Comparison of ENCODE assay signal across 25 mouse cellular contexts in the genomic region with DNA sequence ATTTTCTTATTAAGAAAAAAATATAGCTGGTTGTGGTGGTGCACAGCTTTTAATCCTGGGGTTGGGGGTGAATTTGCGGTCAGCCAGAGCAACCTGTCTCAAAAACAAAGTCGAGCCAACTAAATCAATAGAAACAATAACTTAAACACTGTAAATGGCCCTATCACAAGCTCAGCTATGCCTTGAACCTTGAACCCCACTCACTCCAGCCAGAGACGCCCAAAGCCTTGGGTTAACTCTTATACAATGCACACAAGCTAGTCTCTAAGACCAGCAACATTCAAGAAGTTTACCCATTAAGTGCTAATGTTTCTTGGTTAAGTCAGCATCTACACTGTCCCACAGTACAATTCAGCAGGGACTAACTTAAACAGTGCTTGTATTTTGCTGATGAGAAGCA. TPM values are rescaled to one million over a fixed set of nuclear protein-coding genes. Genes with fewer than 3 reads are reported as not detected.
DNase-seq lines count a peak whose midpoint lies in the region; ATAC-seq and TF ChIP-seq lines count a peak whose summit lies in the region.
"Had no signal": no experiment of that assay in that cellular context is flagged by ENCODE, and none has a peak within 500 bp of the region (broad histone marks: within the 10 kb centered on the region; RNA-seq: fewer than 3 reads in every experiment).

No protein-coding gene starts in this region.

- 0 out of 2 replicates have a peak overlapping the region, but pooled peaks have one; percentile 36 for H3K27ac ChIP-seq in intestine, embryonic 15.5 days
- H3K27ac ChIP-seq in intestine, postnatal 0 days (ENCODE audit: low read depth, low read length): peak overlapping the region; percentile 52; the same call in 1 of the 2 replicates
- H3K27ac ChIP-seq in stomach, embryonic 15.5 days: peak overlapping the region; percentile 16; the same call in 1 of the 2 replicates
- peak overlapping the region; percentile 61 for H3K27ac ChIP-seq in stomach, postnatal 0 days (replicated peaks)
- H3K27ac ChIP-seq in heart, embryonic 12.5 days (ENCODE audit: poor library complexity, severe bottlenecking): no peak overlapping the region
- H3K27ac ChIP-seq in hindbrain, embryonic 12.5 days: no peak overlapping the region
- H3K27ac ChIP-seq: embryonic facial prominence, embryonic 10.5 days; embryonic facial prominence, embryonic 12.5 days; forebrain, embryonic 13.5 days; forebrain, embryonic 15.5 days had no signal

- 0 out of 2 replicates have a peak overlapping the region, but pooled peaks have one; percentile 1 for H3K4me2 ChIP-seq in intestine, embryonic 15.5 days (replicated peaks)
- no peak overlapping the region; the same call in 1 of the 2 replicates for H3K4me2 ChIP-seq in intestine, postnatal 0 days (replicated peaks; ENCODE audit: low read depth)
- H3K4me2 ChIP-seq in stomach, embryonic 15.5 days: no peak overlapping the region
- no peak overlapping the region for H3K4me2 ChIP-seq in stomach, postnatal 0 days (replicated peaks; ENCODE audit: low read depth)
- H3K4me2 ChIP-seq in heart, embryonic 12.5 days: no peak overlapping the region
- H3K4me2 ChIP-seq in hindbrain, embryonic 12.5 days (replicated peaks): no peak overlapping the region
- H3K4me2 ChIP-seq: embryonic facial prominence, embryonic 12.5 days; forebrain, embryonic 13.5 days; forebrain, embryonic 15.5 days had no signal

- H3K9ac ChIP-seq in intestine, embryonic 15.5 days: no peak overlapping the region
- H3K9ac ChIP-seq in intestine, postnatal 0 days (ENCODE audit: low read depth, low read length): 0 out of 2 replicates have a peak overlapping the region, but pooled peaks have one; percentile 17
- H3K9ac ChIP-seq in stomach, embryonic 15.5 days: no peak overlapping the region
- H3K9ac ChIP-seq in stomach, postnatal 0 days (ENCODE audit: low read length): no peak overlapping the region
- no peak overlapping the region for H3K9ac ChIP-seq in heart, embryonic 12.5 days
- no peak overlapping the region for H3K9ac ChIP-seq in hindbrain, embryonic 12.5 days
- H3K9ac ChIP-seq: embryonic facial prominence, embryonic 12.5 days; forebrain, embryonic 13.5 days; forebrain, embryonic 15.5 days had no signal

- H3K9me3 ChIP-seq in intestine, embryonic 15.5 days: no peaks in the 10 kb centered on the region
- H3K9me3 ChIP-seq in intestine, postnatal 0 days (ENCODE audit: control insufficient read depth): no peaks in the 10 kb centered on the region
- H3K9me3 ChIP-seq in stomach, embryonic 15.5 days: no peaks in the 10 kb centered on the region
- no peaks in the 10 kb centered on the region for H3K9me3 ChIP-seq in stomach, postnatal 0 days (ENCODE audit: control insufficient read depth, low read length)
- no peaks in the 10 kb centered on the region for H3K9me3 ChIP-seq in heart, embryonic 12.5 days (replicated peaks)
- no peaks in the 10 kb centered on the region for H3K9me3 ChIP-seq in hindbrain, embryonic 12.5 days (replicated peaks)
- H3K9me3 ChIP-seq: embryonic facial prominence, embryonic 10.5 days; embryonic facial prominence, embryonic 12.5 days; forebrain, embryonic 13.5 days; forebrain, embryonic 15.5 days; G1E had no signal

- 47% methylated on average over 3 of the region's 3 CpGs for WGBS in intestine, embryonic 15.5 days
- WGBS in intestine, postnatal 0 days: 32% methylated on average over 3 of the region's 3 CpGs
- WGBS in stomach, embryonic 15.5 days: 62% methylated on average over 3 of the region's 3 CpGs
- WGBS in stomach, postnatal 0 days: 63% methylated on average over 3 of the region's 3 CpGs
- WGBS in heart, embryonic 12.5 days: 80% methylated on average over 3 of the region's 3 CpGs
- 83% methylated on average over 3 of the region's 3 CpGs for WGBS in hindbrain, embryonic 12.5 days

- no peak for TF ChIP-seq CTCF in intestine, postnatal 0 days (IDR thresholded peaks at IDR 0.05; ENCODE audit: low read depth)
- TF ChIP-seq CTCF in stomach, postnatal 0 days (IDR thresholded peaks at IDR 0.05; ENCODE audit: low read depth): no peak

- no peaks in the 10 kb centered on the region for H3K27me3 ChIP-seq in intestine, embryonic 15.5 days (replicated peaks)
- H3K27me3 ChIP-seq in intestine, postnatal 0 days (replicated peaks; ENCODE audit: control insufficient read depth, insufficient read depth, low read length): no peaks in the 10 kb centered on the region
- no peaks in the 10 kb centered on the region for H3K27me3 ChIP-seq in stomach, embryonic 15.5 days (replicated peaks)
- H3K27me3 ChIP-seq in stomach, postnatal 0 days (ENCODE audit: control insufficient read depth, insufficient read depth, low read length): no peaks in the 10 kb centered on the region
- H3K27me3 ChIP-seq in heart, embryonic 12.5 days (replicated peaks): no peaks in the 10 kb centered on the region
- H3K27me3 ChIP-seq in hindbrain, embryonic 12.5 days: no peaks in the 10 kb centered on the region
- H3K27me3 ChIP-seq: CH12.LX; embryonic facial prominence, embryonic 12.5 days; forebrain, embryonic 13.5 days; forebrain, embryonic 15.5 days; Patski had no signal

- ATAC-seq in intestine, embryonic 15.5 days: peak; percentile 71
- ATAC-seq in intestine, postnatal 0 days: peak; percentile 77
- no peak for ATAC-seq in stomach, embryonic 15.5 days (ENCODE audit: insufficient read depth, low FRiP score, low read depth)
- ATAC-seq in stomach, postnatal 0 days (ENCODE audit: low FRiP score, low TSS enrichment): peak; percentile 58; the same call in 1 of the 2 replicates
- no peak for ATAC-seq in heart, embryonic 12.5 days (ENCODE audit: insufficient number of reproducible peaks, low FRiP score)
- ATAC-seq in hindbrain, embryonic 12.5 days (ENCODE audit: low FRiP score): no peak
- ATAC-seq: activated CD4-positive, CD25-positive, alpha-beta regulatory T cell, adult 4 months; CD4-positive, CD25-positive, alpha-beta regulatory T cell, adult 4 months; forebrain, embryonic 13.5 days; forebrain, embryonic 15.5 days; Patski had no signal

- H3K4me1 ChIP-seq in intestine, embryonic 15.5 days (replicated peaks): peaks cover 12% of the 10 kb centered on the region
- no peaks in the 10 kb centered on the region; the same call in 1 of the 2 replicates for H3K4me1 ChIP-seq in intestine, postnatal 0 days (replicated peaks; ENCODE audit: control insufficient read depth, insufficient read depth, low read length)
- H3K4me1 ChIP-seq in stomach, embryonic 15.5 days: 0 out of 2 replicates have a peak, but pooled peaks cover 7% of the 10 kb centered on the region
- H3K4me1 ChIP-seq in stomach, postnatal 0 days (replicated peaks; ENCODE audit: control insufficient read depth, insufficient read depth): no peaks in the 10 kb centered on the region
- H3K4me1 ChIP-seq in heart, embryonic 12.5 days (replicated peaks): peaks cover 11% of the 10 kb centered on the region
- peaks cover 16% of the 10 kb centered on the region for H3K4me1 ChIP-seq in hindbrain, embryonic 12.5 days

- DNase-seq in stomach, postnatal 0 days (ENCODE audit: low spot score): no peak
- no peak for DNase-seq in left cerebral cortex, adult 18-20 months (ENCODE audit: low spot score in 2 of 2)
- DNase-seq: adrenal gland, postnatal 10 days; adrenal gland, postnatal 25 days; B cell, adult 2 months; cerebellum, adult 11 months; cerebellum, adult 18-20 months; cerebellum, adult 8-10 months; cerebellum, adult 9-11 months; cerebellum, postnatal 14 days; cerebellum, postnatal 36 days had no signal

- TF ChIP-seq EP300 in stomach, postnatal 0 days (optimal IDR thresholded peaks at IDR 0.05): no peak

- H3K36me3 ChIP-seq in intestine, embryonic 15.5 days: no peaks in the 10 kb centered on the region
- H3K36me3 ChIP-seq in intestine, postnatal 0 days (ENCODE audit: control insufficient read depth, insufficient read depth): no peaks in the 10 kb centered on the region
- H3K36me3 ChIP-seq in stomach, embryonic 15.5 days: no peaks in the 10 kb centered on the region
- H3K36me3 ChIP-seq in stomach, postnatal 0 days (ENCODE audit: control insufficient read depth, insufficient read depth, low read length): no peaks in the 10 kb centered on the region
- no peaks in the 10 kb centered on the region for H3K36me3 ChIP-seq in heart, embryonic 12.5 days
- H3K36me3 ChIP-seq in hindbrain, embryonic 12.5 days: no peaks in the 10 kb centered on the region
- H3K36me3 ChIP-seq: embryonic facial prominence, embryonic 10.5 days; embryonic facial prominence, embryonic 12.5 days; forebrain, embryonic 15.5 days; G1E had no signal

- no peak overlapping the region for H3K4me3 ChIP-seq in intestine, embryonic 15.5 days (replicated peaks)
- H3K4me3 ChIP-seq in intestine, postnatal 0 days (ENCODE audit: low read depth, low read length): no peak overlapping the region
- H3K4me3 ChIP-seq in stomach, embryonic 15.5 days (replicated peaks): no peak overlapping the region
- no peak overlapping the region for H3K4me3 ChIP-seq in stomach, postnatal 0 days (ENCODE audit: low read depth, low read length)
- H3K4me3 ChIP-seq in heart, embryonic 12.5 days: no peak overlapping the region
- H3K4me3 ChIP-seq in hindbrain, embryonic 12.5 days: no peak overlapping the region
- H3K4me3 ChIP-seq: embryonic facial prominence, embryonic 10.5 days; embryonic facial prominence, embryonic 12.5 days; forebrain, embryonic 13.5 days; forebrain, embryonic 15.5 days had no signal

RNA-seq across cellular contexts. Expression of a gene that starts 25.9 kb away (rescaled TPM):
- 2.3 and 2.5 TPM in 2 replicates for polyA plus RNA-seq in intestine, embryonic 15.5 days (2015; fragmentation: Nextera tagmentation; extraction: Ambion mirVana)
- polyA plus RNA-seq in intestine, postnatal 0 days (2015; fragmentation: Nextera tagmentation; extraction: Ambion mirVana): 4.0 and 4.6 TPM in 2 replicates
- polyA plus RNA-seq in stomach, embryonic 15.5 days (2015; fragmentation: Nextera tagmentation; extraction: Ambion mirVana): 3.4 TPM in 2 replicates
- 7.7 and 8.2 TPM in 2 replicates for polyA plus RNA-seq in stomach, postnatal 0 days (2015; fragmentation: Nextera tagmentation; extraction: Ambion mirVana)
- polyA plus RNA-seq in heart, embryonic 12.5 days (2016; fragmentation: Nextera tagmentation; extraction: Ambion mirVana): 1.6 and 1.7 TPM in 2 replicates
- 3.7 and 3.8 TPM in 2 replicates for polyA plus RNA-seq in hindbrain, embryonic 12.5 days (2016; fragmentation: Nextera tagmentation; extraction: Ambion mirVana)
- total RNA-seq in left cerebral cortex, adult 18-20 months (2021): 10 to 100 TPM; 53.1 to 57.1 TPM

RNA-seq across cellular contexts. Expression of a gene that starts 37.6 kb away (rescaled TPM):
- 28.2 and 28.8 TPM in 2 replicates for polyA plus RNA-seq in intestine, embryonic 15.5 days (2015; fragmentation: Nextera tagmentation; extraction: Ambion mirVana)
- 16.7 and 17.8 TPM in 2 replicates for polyA plus RNA-seq in intestine, postnatal 0 days (2015; fragmentation: Nextera tagmentation; extraction: Ambion mirVana)
- 36.2 and 37.1 TPM in 2 replicates for polyA plus RNA-seq in stomach, embryonic 15.5 days (2015; fragmentation: Nextera tagmentation; extraction: Ambion mirVana)
- polyA plus RNA-seq in stomach, postnatal 0 days (2015; fragmentation: Nextera tagmentation; extraction: Ambion mirVana): 31.0 and 35.8 TPM in 2 replicates
- polyA plus RNA-seq in heart, embryonic 12.5 days (2016; fragmentation: Nextera tagmentation; extraction: Ambion mirVana): 61.9 and 64.4 TPM in 2 replicates
- polyA plus RNA-seq in hindbrain, embryonic 12.5 days (2016; fragmentation: Nextera tagmentation; extraction: Ambion mirVana): 70.8 and 78.6 TPM in 2 replicates
- total RNA-seq in left cerebral cortex, adult 18-20 months (2021): 10 to 100 TPM; 43.2 to 50.5 TPM

RNA-seq across cellular contexts. Expression of a gene that starts 42.4 kb away (rescaled TPM):
- polyA plus RNA-seq in intestine, embryonic 15.5 days (2015; fragmentation: Nextera tagmentation; extraction: Ambion mirVana): 26.3 and 29.2 TPM in 2 replicates
- polyA plus RNA-seq in intestine, postnatal 0 days (2015; fragmentation: Nextera tagmentation; extraction: Ambion mirVana): 21.3 and 25.0 TPM in 2 replicates
- polyA plus RNA-seq in stomach, embryonic 15.5 days (2015; fragmentation: Nextera tagmentation; extraction: Ambion mirVana): 24.2 and 25.7 TPM in 2 replicates
- 19.0 and 21.0 TPM in 2 replicates for polyA plus RNA-seq in stomach, postnatal 0 days (2015; fragmentation: Nextera tagmentation; extraction: Ambion mirVana)
- polyA plus RNA-seq in heart, embryonic 12.5 days (2016; fragmentation: Nextera tagmentation; extraction: Ambion mirVana): 16.1 and 17.0 TPM in 2 replicates
- polyA plus RNA-seq in hindbrain, embryonic 12.5 days (2016; fragmentation: Nextera tagmentation; extraction: Ambion mirVana): 19.6 and 25.7 TPM in 2 replicates
- total RNA-seq in left cerebral cortex, adult 18-20 months (2021): 10 to 100 TPM; 36.3 to 39.2 TPM

RNA-seq across cellular contexts. Expression of a gene that starts 46.2 kb away (rescaled TPM):
- polyA plus RNA-seq in intestine, embryonic 15.5 days (2015; fragmentation: Nextera tagmentation; extraction: Ambion mirVana): 90.8 and 95.4 TPM in 2 replicates
- polyA plus RNA-seq in intestine, postnatal 0 days (2015; fragmentation: Nextera tagmentation; extraction: Ambion mirVana): 75.5 and 76.9 TPM in 2 replicates
- 101 and 102 TPM in 2 replicates for polyA plus RNA-seq in stomach, embryonic 15.5 days (2015; fragmentation: Nextera tagmentation; extraction: Ambion mirVana)
- 77.1 and 78.9 TPM in 2 replicates for polyA plus RNA-seq in stomach, postnatal 0 days (2015; fragmentation: Nextera tagmentation; extraction: Ambion mirVana)
- polyA plus RNA-seq in heart, embryonic 12.5 days (2016; fragmentation: Nextera tagmentation; extraction: Ambion mirVana): 69.7 and 78.8 TPM in 2 replicates
- 86.4 and 88.8 TPM in 2 replicates for polyA plus RNA-seq in hindbrain, embryonic 12.5 days (2016; fragmentation: Nextera tagmentation; extraction: Ambion mirVana)
- 10 to 100 TPM; 60.7 to 65.3 TPM for total RNA-seq in left cerebral cortex, adult 18-20 months (2021)

Comparison
In these comparisons a context has a peak if more than half of its experiments do, and no peak if none do; other contexts are left out.
1. ATAC-seq: peak in intestine, embryonic 15.5 days (single experiment), intestine, postnatal 0 days (single experiment) and stomach, postnatal 0 days (single experiment); none in stomach, embryonic 15.5 days (single experiment), heart, embryonic 12.5 days (single experiment) and hindbrain, embryonic 12.5 days (single experiment).
2. H3K27ac ChIP-seq: peak in intestine, embryonic 15.5 days (single experiment), intestine, postnatal 0 days (single experiment), stomach, embryonic 15.5 days (single experiment) and stomach, postnatal 0 days (single experiment); none in heart, embryonic 12.5 days (single experiment) and hindbrain, embryonic 12.5 days (single experiment).